Mouse (Mus musculus) urinary bladder, postnatal 4 days (tissue): ENCODE data around the gene Gm4779.
"Not testable (repeated sequence)": the region's sequence is repeated elsewhere in the genome, so short reads cannot be mapped to it uniquely, and the experiment has no call there.

Experiments
- DNase-seq, 2 experiments: peaks; one replicate each; pipeline ENCODE4 v3.0.0; 2021 to 2022; ENCODE audit warnings: low spot score in 2 of 2

The Gm4779 gene

DNA sequence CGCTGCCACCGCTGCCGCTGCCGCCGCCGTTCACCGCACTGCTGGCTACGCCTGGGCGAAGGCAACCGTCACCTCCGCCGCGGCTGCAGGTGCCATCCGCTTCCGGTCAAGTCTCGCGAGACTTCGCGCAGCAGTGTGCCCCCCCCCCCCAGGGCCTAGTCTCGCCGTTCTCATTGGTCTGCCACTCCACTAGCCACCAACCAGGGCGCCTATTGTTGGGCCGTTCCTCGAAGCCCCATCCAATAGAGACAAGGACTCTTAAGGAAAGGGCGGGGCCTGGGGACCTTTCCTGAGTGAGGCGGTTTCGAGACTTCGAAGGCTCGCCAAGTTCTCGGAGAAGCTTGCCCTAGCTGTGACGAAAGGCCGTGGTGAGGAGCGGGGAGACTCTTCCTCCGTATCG is at the start of gene Gm4779, which contains the start of gene 8030474K03Rik:
Gene Gm4779, minus strand, starts transcription at position 82 of the 400 bp plus-strand sequence.
Gene 8030474K03Rik, plus strand, starts transcription at position 315 of the 400 bp plus-strand sequence.
- no peak for DNase-seq

DNA sequence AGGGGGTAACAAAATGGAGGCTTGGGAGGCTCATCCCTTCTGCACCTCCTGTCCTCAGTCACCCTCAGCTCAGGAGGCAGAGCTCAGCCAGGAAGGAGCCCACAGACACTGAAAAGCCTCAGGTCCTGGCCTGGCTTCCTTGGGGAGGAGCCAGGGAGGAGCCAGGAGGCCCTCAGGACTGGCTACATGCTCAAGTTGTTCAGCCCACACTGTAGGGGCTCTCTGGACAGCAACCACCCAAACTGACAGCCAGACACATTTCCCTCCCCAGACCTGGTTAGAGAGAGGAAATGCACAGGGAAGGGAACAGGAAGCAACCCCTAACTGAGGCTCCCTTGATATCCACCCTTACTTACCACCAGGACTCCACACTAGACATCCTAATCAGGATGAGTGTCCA is 25.8 kb upstream of the Gm4779 start:
- not testable (repeated sequence) for DNase-seq

DNA sequence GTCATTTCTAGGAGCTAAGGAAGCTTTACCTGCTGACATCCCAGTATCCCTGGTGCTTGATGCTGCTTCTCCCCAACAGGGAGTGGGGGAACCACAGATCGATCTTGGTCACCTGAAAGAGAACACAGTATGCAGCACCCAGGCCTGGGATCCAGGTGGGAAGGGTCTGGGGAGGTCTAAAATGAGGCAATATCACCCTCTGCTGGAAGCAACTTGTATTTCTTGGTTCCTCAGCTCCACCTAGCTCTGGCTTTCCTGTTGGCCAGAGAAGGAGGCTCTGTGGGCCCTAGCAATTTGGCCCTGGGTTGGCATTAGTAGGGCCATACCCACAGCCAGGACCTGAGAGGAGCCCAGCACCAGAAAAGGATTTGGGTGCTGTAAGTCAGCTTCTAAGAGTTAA is 24.9 kb upstream of the Gm4779 start:
- no peak for DNase-seq

DNA sequence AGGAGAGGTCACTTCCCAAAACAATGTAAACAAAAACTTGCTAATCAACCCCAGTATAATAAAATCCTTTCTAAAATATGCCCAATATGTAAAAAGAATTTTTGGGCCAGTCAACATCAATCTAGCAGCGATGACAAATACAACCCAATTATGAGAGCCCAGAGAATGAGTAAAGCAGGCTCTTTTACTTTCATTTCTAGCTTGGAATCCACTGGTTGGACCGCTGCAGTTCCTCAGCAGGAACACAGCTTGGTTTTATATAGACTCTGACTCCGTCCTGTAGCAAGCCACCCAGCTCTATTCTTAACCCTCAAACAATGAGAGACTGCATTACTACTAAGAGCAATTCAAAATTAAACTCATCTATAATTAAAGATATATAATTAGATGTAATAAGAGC is 17.5 kb upstream of the Gm4779 start:
- no peak for DNase-seq

DNA sequence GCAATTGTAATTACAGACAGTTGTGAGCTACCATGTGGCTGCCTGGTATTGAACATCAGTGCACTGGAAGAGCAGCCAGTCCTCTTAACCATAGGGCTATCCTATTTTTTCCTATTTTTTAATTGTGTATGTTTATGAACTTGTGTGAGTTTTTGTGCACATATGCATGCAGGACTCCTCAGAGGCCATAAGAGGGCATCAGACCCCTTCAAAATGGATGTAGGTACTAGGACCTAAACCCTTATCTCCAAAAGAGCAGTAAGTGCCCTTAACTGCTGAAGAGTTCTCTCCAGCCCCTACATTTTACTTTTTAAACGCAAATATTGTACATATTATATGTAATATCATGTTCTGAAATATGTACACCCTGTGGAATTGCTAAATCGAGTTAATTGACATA is 11.3 kb upstream of the Gm4779 start:
- DNase-seq, result no peak

DNA sequence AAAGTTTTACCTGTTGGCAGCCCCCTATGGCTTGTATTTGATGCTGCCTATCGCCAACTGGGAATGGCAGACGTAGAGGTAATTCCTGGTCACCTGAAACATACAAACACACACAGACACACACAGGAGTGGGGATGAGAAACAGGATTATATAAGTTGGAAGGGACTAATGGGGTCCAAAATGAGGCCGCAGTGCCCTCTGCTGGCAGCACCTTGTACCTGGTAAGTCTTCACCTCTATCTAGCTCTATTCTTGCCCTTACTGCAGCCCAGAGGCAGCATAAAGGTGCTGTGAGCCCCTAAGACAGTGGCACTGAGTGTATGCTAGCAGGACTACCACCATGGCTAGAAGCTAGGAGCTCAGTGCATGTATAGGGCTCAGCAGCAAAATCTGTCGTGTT is 2.7 kb downstream of the Gm4779 start:
- DNase-seq, result no peak

DNA sequence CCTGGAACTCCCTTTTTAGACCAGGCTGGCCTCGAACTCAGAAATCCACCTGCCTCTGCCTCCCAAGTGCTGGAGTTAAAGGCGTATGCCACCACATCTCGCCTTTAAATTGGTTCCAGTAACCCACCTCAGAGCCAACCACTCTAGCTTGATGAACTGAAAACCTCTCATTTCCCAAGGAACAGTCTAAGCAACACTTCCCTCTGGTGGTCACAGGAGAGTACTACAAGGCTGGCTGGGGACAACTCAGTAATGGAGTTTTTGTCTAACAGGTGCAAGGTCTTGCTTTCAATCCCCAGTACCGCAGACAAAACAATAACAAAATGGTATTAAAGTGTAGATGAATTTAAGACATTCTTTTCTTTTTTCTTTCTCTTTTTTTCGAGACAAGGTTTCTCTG is 22.2 kb downstream of the Gm4779 start:
- DNase-seq, result no peak

DNA sequence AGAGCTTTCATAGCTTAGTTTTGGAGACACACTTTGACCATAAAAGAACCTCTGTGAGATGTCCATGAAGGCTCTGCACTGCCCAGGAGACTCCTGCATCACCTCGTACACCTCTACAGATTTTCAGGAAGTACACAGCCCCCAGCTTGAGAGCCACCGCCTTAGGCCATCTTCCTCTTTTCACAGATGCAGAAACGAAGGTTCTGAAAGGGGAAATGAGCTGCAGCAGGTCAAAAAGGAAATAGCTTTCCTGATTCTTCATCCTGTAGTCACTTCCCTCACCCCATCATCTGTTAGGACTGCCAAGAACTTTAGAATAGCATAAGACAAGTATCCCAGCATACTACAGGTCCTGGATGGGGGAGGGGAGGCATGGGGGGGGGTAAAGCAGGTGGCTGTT is 23.9 kb downstream of the Gm4779 start:
- no peak for DNase-seq

DNA sequence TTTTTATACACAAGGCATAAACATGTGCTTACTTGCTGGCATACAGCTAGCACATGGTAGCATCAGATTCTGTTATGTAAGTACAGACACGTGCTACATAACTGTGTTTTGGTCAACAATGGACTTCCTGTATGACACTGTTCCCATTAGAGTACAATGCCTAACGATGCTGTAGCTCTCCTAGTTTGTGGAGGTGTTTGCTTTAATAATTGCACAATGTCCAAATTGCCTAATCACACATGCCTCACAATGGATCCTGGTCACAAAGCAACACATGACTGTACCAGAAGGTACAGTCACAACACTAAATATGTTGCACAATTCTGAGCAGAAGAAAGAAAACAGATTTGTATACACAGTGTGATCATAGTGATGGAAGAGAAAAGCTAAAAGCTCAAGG is 24.7 kb downstream of the Gm4779 start:
- DNase-seq, result no peak

DNA sequence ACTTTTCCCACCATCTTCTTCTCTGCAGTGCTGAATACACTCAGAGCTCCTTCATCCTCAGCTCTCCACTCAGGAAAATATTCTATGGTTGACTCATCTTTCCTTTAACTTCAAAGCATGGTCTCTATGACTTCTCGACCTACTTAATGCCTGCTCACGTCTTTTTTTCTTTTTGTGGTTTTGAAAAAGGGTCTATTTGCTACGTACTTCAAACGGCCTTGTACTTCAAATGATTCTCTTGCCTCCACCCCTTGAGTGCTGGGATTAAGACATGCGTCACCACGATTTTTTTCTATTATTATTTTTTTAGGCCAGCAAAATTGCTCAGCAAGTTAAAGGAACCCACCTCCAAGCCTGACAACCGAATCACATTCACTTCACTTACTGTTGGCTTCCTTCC is 26.9 kb downstream of the Gm4779 start:
- DNase-seq, result no peak

DNA sequence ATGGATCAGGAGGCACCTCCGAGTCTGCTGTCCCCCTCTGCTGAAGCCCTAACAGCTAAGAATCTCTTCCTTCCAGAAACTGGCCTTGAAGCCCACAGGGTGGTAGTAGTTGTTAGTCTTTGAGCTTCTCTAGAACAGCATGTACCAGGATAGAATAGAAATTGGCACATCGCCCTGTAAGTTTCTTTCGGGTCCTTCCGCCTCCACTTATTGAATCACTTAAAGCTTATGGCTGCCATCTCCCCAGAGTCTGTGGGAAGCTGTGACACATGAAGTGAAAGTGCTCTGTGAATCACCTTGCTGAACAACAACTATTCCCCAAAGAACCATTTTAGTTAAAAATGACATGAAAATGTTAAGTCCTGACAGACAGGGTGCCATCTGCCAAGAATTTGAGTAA is 29.1 kb downstream of the Gm4779 start:
- DNase-seq, result no peak

DNA sequence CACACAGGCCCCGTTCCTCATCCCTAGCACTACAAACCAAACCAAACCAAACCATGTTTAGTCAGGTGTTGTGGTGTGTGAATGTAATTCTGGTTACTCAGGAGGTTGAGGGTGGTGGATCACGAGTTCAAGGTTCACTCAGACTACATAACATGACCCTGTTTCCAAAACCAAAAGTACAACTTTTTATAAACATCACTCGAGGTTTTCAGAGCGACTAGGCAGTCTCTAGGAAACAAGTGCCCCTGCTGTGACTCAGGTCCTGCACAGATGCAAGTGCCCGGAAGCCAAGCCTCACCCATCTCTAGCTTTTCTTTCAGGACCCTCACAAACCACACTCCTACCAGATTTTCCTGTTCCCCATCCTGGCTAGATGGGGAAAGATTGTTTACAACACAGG is 29.6 kb downstream of the Gm4779 start:
- DNase-seq, result no peak

DNA sequence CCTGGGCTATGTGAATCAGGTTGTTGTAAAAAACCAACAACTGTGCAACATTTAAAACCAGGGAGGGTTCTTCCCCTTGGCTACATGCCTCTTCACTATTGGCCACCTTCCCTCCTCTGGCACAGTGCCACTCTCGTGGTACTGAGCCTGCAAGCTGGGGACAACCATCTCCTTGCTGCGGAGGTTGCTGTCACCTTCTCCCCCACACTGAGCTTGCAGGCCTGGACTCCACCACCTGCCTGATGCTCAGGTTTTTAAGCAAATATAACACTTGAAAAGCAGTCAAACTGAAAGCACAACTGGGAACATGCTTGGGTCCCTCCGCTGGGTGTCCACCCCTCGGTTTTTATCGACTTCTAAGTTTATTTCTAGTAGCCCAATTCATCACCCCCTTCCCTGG is 39.7 kb downstream of the Gm4779 start:
- DNase-seq, result no peak

DNA sequence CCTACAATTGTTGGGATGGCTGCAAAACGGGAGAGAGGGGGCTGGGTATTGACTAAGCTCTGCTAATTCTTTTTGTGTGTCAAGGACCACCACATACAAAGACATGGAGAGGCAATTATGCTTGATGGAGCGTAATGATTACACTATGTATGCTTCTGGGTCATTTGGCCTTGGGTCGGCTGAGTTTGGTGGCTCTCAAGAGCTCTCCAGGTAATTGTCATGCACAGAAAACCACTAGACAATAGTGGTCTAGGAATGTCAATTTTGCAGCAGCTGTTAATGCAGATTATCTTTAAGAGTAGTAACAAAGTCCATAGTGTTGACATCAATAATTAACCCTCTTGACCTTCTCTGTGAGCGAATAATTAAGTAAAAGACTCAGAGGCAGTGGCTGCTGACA is 44.1 kb downstream of the Gm4779 start:
- no peak for DNase-seq

DNA sequence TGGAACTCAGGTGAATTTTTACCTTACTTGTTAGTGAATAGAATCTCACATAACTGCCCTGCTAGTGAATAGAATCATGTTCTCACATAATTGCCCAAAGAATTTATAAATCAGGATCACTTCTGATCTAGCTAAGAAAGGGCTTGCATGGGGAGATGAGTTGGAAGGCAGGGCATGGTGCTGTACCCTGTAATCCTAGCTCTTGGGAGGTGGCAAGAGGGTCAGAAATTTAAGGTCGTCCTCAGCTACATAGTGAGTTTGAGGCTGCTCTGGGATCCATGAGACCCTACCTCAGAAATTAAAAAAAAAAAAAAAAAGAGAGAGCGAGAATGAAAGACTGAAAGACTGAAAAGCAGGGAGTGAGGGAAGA is 53.2 kb downstream of the Gm4779 start:
- DNase-seq, result no peak

DNA sequence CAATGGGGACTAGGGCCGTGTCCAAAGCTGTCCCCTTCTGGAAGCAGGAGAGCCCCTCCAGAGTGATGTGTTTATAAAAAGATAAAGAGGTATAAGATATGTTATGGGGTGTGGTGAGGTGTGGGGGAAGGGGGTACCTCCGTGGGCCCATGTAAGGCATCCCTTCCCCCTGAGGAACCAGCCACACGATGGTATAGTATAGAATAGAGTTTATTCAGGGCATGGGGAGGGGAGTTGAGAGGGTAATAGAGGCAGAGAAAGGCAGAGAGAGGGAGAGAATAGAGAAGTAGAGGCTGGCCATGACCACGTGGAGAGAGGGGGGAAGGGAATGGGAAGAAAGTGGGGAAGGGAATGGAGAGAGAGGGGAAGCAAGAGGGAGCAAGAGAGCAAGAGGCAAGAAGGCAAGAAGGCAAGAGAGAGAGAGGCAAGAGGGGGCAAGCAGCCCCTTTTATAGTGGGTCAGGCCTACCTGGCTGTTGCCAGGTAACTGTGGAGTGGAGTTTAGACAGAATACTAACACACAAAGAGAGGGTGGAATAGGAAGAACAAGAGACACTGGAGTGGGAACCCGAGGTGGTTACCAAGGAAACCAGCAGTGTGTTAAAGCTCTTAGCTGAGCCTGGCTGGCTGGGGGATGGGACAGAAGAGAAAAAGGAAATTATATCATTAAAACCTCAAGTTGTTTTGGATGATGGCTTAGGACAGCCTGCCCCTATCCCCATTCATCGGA is 53.7 kb downstream of the Gm4779 start:
- DNase-seq, result no peak
